Mouse (Mus musculus): Measurements from ENCODE around the gene Akp3. TPM values are rescaled to one million over a fixed set of nuclear protein-coding genes. Genes with fewer than 3 reads are reported as not detected.

Gene Akp3
- polyA plus RNA-seq, 2 experiments = not detected

DNA sequence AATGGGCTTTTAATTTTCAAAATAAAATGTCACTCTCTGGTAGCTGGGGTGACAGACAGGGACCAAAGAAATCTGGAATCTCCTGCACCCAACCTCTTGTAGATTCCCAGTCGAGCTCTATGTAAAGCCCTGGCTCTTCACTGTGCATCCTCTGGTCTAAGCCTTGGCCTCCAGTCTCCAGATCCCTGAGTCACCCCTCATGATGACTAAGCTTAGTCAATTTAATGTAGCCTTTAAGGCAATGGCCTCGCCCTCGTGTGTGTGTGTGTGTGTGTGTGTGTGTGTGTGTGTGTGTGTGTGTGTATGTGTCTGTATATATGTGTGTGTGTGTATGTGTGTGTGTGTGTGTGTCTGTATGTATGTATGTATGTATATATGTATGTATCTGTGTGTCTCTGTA is 34.6 kb downstream of the Akp3 start:
- DNase-seq (ENCODE audit: low read depth in 3 of 3, low spot score in 3 of 3) = no peak

DNA sequence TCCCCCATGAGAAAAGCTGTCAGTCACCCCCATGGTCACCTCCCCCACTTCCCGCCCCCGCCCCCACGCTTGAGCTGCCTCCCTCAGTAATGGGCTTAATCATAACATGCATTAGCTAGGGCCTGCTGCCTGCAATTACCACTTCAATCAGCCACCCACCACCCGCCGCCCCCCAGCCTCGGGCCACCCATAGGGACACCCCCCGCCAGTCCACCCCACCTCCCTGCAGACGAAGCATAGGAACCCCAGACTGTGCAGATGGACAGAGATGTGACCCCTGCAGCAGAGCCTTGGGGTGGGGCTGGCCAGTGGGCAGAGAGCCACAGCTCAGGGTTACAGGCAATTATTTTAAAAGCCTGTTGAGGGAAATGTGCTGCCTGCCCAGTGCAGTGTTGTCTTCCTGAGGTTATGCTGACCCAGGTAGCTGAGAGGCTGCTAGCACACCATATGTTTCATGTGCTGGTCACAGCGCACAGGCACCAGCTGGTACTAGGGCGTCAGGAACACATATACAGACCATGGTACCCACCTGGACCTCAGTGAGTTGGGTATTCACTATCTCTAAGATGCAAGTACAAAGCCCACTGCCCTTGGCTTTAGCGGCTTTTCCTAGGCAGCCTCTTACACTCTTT is 39.5 kb downstream of the Akp3 start:
- no peak overlapping the region for H3K4me2 ChIP-seq (ENCODE audit: low read depth)
- no peak overlapping the region for H3K4me3 ChIP-seq (ENCODE audit: insufficient read depth in 1 of 2, low read depth in 2 of 2, low read length in 2 of 2)
- no peaks in the 10 kb centered on the region for H3K4me1 ChIP-seq (replicated peaks; ENCODE audit: control insufficient read depth in 2 of 2, insufficient read depth in 2 of 2, low read length in 1 of 2)
- H3K27ac ChIP-seq = no peak overlapping the region
- DNase-seq (ENCODE audit: low read depth in 3 of 3, low spot score in 3 of 3) (no peak), ATAC-seq (ENCODE audit: insufficient read depth) (no peak)
- H3K36me3 ChIP-seq (replicated peaks; ENCODE audit: control insufficient read depth, insufficient read depth, low read depth) = no peaks in the 10 kb centered on the region
- WGBS (ENCODE audit: insufficient replicate concordance) = 26% methylated on average over 11 of the region's 11 CpGs
- no peaks in the 10 kb centered on the region; the same call in 1 of the 2 replicates for H3K27me3 ChIP-seq (ENCODE audit: control insufficient read depth, insufficient read depth, low read length)
- no peak overlapping the region for H3K9ac ChIP-seq (replicated peaks)
- TF ChIP-seq EP300 (IDR thresholded peaks at IDR 0.05; ENCODE audit: low read depth) = no peak
- TF ChIP-seq CTCF (IDR thresholded peaks at IDR 0.05; ENCODE audit: low read depth) = no peak
- H3K9me3 ChIP-seq (ENCODE audit: control insufficient read depth, low read length) = no peaks in the 10 kb centered on the region

More for the DNA sequence above, 34.6 kb downstream of the Akp3 start:
- Histone ChIP-seq H3K9ac (replicated peaks) (no peak overlapping the region), H3K4me2 (ENCODE audit: low read depth) (no peak overlapping the region), H3K27me3 (ENCODE audit: control insufficient read depth, insufficient read depth, low read length) (peaks cover 37% of the 10 kb centered on the region), H3K9me3 (ENCODE audit: control insufficient read depth, low read length) (no peaks in the 10 kb centered on the region), H3K4me3 (ENCODE audit: insufficient read depth in 1 of 2, low read depth in 2 of 2, low read length in 2 of 2) (no peak overlapping the region), H3K4me1 (replicated peaks; ENCODE audit: control insufficient read depth in 2 of 2, insufficient read depth in 2 of 2, low read length in 1 of 2) (no peaks in the 10 kb centered on the region), H3K27ac (no peak overlapping the region), H3K36me3 (replicated peaks; ENCODE audit: control insufficient read depth, insufficient read depth, low read depth) (no peaks in the 10 kb centered on the region)
- whole genome bisulfite sequencing (ENCODE audit: insufficient replicate concordance) = 48% methylated on average over 3 of the region's 3 CpGs
- ATAC-seq (ENCODE audit: insufficient read depth) = no peak
- TF ChIP-seq EP300 (IDR thresholded peaks at IDR 0.05; ENCODE audit: low read depth) (no peak), CTCF (IDR thresholded peaks at IDR 0.05; ENCODE audit: low read depth) (no peak)

DNA sequence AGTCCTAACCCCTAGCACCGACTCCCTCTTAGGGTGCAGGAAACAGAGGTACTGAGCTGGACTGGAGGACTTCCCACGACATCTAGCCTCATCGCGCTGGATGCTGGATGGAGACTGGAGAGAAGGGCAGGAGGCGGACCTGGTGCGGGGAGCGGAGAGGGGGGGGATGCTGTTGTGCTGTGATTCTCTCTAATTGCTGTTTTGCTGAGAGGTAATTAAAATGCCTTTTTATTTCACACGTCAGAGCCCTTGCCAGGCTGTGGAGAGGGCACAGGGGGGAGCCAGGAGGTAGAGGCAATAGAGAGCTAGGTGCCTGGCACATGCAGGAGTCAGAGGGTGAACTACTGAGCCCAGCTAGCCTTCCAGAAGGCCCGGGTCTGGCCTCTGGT is 40.0 kb downstream of the Akp3 start:
- H3K27me3 ChIP-seq (ENCODE audit: control insufficient read depth, insufficient read depth, low read length) = no peaks in the 10 kb centered on the region; the same call in 1 of the 2 replicates
- no peak for TF ChIP-seq CTCF (IDR thresholded peaks at IDR 0.05; ENCODE audit: low read depth)
- no peak overlapping the region for H3K4me3 ChIP-seq (ENCODE audit: insufficient read depth in 1 of 2, low read depth in 2 of 2, low read length in 2 of 2)
- H3K36me3 ChIP-seq (replicated peaks; ENCODE audit: control insufficient read depth, insufficient read depth, low read depth) = no peaks in the 10 kb centered on the region
- H3K9ac ChIP-seq (replicated peaks) = no peak overlapping the region
- WGBS (ENCODE audit: insufficient replicate concordance) = 42% methylated on average over 9 of the region's 9 CpGs
- no peaks in the 10 kb centered on the region for H3K9me3 ChIP-seq (ENCODE audit: control insufficient read depth, low read length)
- H3K4me2 ChIP-seq (ENCODE audit: low read depth) = no peak overlapping the region
- ATAC-seq (ENCODE audit: insufficient read depth) (no peak), DNase-seq (ENCODE audit: low read depth in 3 of 3, low spot score in 3 of 3) (no peak)
- no peak overlapping the region for H3K27ac ChIP-seq
- H3K4me1 ChIP-seq (replicated peaks; ENCODE audit: control insufficient read depth in 2 of 2, insufficient read depth in 2 of 2, low read length in 1 of 2) = no peaks in the 10 kb centered on the region

DNA sequence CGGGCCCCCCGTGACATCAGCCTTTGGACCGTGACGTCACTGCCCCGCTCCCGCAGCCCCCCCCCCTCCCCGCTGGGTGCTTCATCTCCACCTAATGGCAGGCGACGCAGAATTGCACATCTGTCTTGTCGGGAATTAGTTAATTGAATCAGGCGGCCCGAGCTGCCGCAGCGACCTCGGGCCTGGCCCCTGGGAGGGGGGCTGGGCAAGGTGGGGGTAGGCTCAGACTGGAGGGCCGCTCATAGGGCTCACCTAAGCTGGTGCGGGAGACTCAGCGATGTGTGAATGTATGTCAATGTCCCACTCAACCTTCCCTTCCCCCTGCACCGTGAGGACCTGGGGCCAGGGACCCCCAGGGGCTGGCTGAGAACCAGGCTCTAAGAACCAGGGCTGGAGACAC is 45.7 kb downstream of the Akp3 start:
- Histone ChIP-seq H3K4me1 (replicated peaks; ENCODE audit: control insufficient read depth in 2 of 2, insufficient read depth in 2 of 2, low read length in 1 of 2) (no peaks in the 10 kb centered on the region), H3K9me3 (ENCODE audit: control insufficient read depth, low read length) (no peaks in the 10 kb centered on the region), H3K4me2 (ENCODE audit: low read depth) (no peak overlapping the region), H3K36me3 (replicated peaks; ENCODE audit: control insufficient read depth, insufficient read depth, low read depth) (no peaks in the 10 kb centered on the region), H3K9ac (replicated peaks) (no peak overlapping the region), H3K27me3 (ENCODE audit: control insufficient read depth, insufficient read depth, low read length) (peaks cover 12% of the 10 kb centered on the region), H3K4me3 (ENCODE audit: insufficient read depth in 1 of 2, low read depth in 2 of 2, low read length in 2 of 2) (no peak overlapping the region), H3K27ac (no peak overlapping the region)
- TF ChIP-seq CTCF (IDR thresholded peaks at IDR 0.05; ENCODE audit: low read depth) = no peak
- TF ChIP-seq EP300 (IDR thresholded peaks at IDR 0.05; ENCODE audit: low read depth) = no peak
- DNase-seq (ENCODE audit: low read depth in 3 of 3, low spot score in 3 of 3) = no peak
- 22% methylated on average over 19 of the region's 19 CpGs for WGBS (ENCODE audit: insufficient replicate concordance)
- ATAC-seq (ENCODE audit: insufficient read depth) = no peak

DNA sequence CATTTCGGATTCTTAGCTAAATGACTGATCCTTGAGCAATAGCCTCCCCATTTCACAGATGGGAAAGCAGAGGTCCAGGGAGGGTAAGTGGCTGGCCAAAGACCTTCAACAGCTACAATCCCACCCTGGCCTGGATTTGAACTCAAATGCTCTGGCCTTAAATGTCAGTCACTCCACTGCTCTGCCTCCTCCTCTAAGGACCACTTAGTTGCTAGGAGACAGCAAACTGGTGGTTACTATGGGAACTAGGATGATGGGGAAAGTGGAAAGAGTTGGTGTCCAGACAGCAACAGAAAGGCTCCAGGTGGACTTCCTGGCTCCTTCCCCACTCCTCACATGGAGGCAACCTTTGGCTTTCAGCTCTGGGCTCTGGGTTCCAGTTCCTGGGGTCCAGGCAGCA is 46.5 kb downstream of the Akp3 start:
- no peak for TF ChIP-seq EP300 (IDR thresholded peaks at IDR 0.05; ENCODE audit: low read depth)
- no peak for TF ChIP-seq CTCF (IDR thresholded peaks at IDR 0.05; ENCODE audit: low read depth)
- Histone ChIP-seq H3K4me1 (replicated peaks; ENCODE audit: control insufficient read depth in 2 of 2, insufficient read depth in 2 of 2, low read length in 1 of 2) (no peaks in the 10 kb centered on the region), H3K9ac (replicated peaks) (no peak overlapping the region), H3K9me3 (ENCODE audit: control insufficient read depth, low read length) (no peaks in the 10 kb centered on the region), H3K36me3 (replicated peaks; ENCODE audit: control insufficient read depth, insufficient read depth, low read depth) (no peaks in the 10 kb centered on the region), H3K27ac (no peak overlapping the region), H3K4me2 (ENCODE audit: low read depth) (no peak overlapping the region), H3K4me3 (ENCODE audit: insufficient read depth in 1 of 2, low read depth in 2 of 2, low read length in 2 of 2) (no peak overlapping the region), H3K27me3 (ENCODE audit: control insufficient read depth, insufficient read depth, low read length) (peaks cover 12% of the 10 kb centered on the region)
- DNase-seq (ENCODE audit: low read depth in 3 of 3, low spot score in 3 of 3) (no peak), ATAC-seq (ENCODE audit: insufficient read depth) (no peak)
- WGBS (ENCODE audit: insufficient replicate concordance) = 29% methylated on average over 1 of the region's 1 CpGs

Data from liver, embryonic 14.5 days (tissue).